Mouse (Mus musculus) inflammation-experienced regulatory T-cells, adult 6 months (primary cell): ENCODE data around the gene Dgcr2. TPM values are rescaled to one million over a fixed set of nuclear protein-coding genes. Genes with fewer than 3 reads are reported as not detected.

ENCODE experiments used
- polyA plus RNA-seq, 3 experiments: library from polyadenylated mRNA; unstranded; fragments of 100-300 nt; shearing (Covaris generic); gene quantifications; one replicate each; pipeline ENCODE4 v1.2.1; 2017

The Dgcr2 gene
- polyA plus RNA-seq, 3 experiments from 2014 or later, result 16.4 to 21.8 (median 19.9) TPM

Other genes with a start within 250 kb of the Dgcr2 start
- 100 to 1,000 TPM in 1 of 3 experiments, 10 to 100 TPM in 2; 69.3 to 109 (median 71.8) TPM for gene Med15, start 165.7 kb downstream of the Dgcr2 start, polyA plus RNA-seq
- gene Klhl22, start 138.9 kb downstream of the Dgcr2 start, polyA plus RNA-seq, result 10 to 100 TPM; 11.8 to 28.7 (median 13.4) TPM
- not detected for gene Scarf2, start 101.3 kb downstream of the Dgcr2 start, polyA plus RNA-seq
- gene B830017H08Rik, start 65.4 kb downstream of the Dgcr2 start, polyA plus RNA-seq, result not detected
- 1 to 10 TPM in 2 of 3 experiments, under 1 TPM in 1; 0.67 to 1.9 (median 1.5) TPM for gene Car15, start 60.2 kb downstream of the Dgcr2 start, polyA plus RNA-seq
- gene Gm20518, start 6.9 kb downstream of the Dgcr2 start, polyA plus RNA-seq, result under 1 TPM; 0.17 to 0.43 (median 0.18) TPM
- gene Tssk1, start 4.3 kb downstream of the Dgcr2 start, polyA plus RNA-seq, result under 1 TPM in 1 of 3 experiments, not detected in 2; 0.13 TPM
- under 1 TPM in 1 of 3 experiments, not detected in 2; 0.43 TPM for gene Tssk2, start 75 bp upstream of the Dgcr2 start, polyA plus RNA-seq
- 10 to 100 TPM; 29.9 to 45.9 (median 39.7) TPM for gene Ess2, start 12.8 kb upstream of the Dgcr2 start, polyA plus RNA-seq
- not detected for gene Gsc2, start 16.5 kb upstream of the Dgcr2 start, polyA plus RNA-seq
- 10 to 100 TPM in 1 of 3 experiments, 1 to 10 TPM in 2; 4.4 to 12.6 (median 8.2) TPM for gene Slc25a1, start 29.7 kb upstream of the Dgcr2 start, polyA plus RNA-seq
- not detected for gene Vpreb2, start 81.9 kb upstream of the Dgcr2 start, polyA plus RNA-seq
- gene Dgcr6, start 154.3 kb upstream of the Dgcr2 start, polyA plus RNA-seq, result 10 to 100 TPM; 11.5 to 19.1 (median 15.0) TPM
- 1 to 10 TPM; 1.1 to 5.3 (median 4.2) TPM for gene Prodh, start 191.6 kb upstream of the Dgcr2 start, polyA plus RNA-seq
- not detected for gene Rtn4r, start 229.1 kb upstream of the Dgcr2 start, polyA plus RNA-seq